Mouse (Mus musculus) kidney, adult 2 months (tissue): ENCODE results near the gene Ube2q2.

ENCODE experiments used
- CTCF ChIP-seq: fragments of 200-500 bp; conservative IDR thresholded peaks from 2 replicates; pipeline ENCODE4 v1.5.1; 2011; ENCODE audit warnings: low read depth, mild to moderate bottlenecking, control low read depth, low read length, moderate library complexity, mixed read lengths; ENCODE audit not compliant: insufficient read depth, insufficient read length
- POLR2A ChIP-seq: fragments of 200-500 bp; IDR thresholded peaks from one replicate; pipeline ENCODE4 v1.6.1; 2011; ENCODE audit warnings: low read depth, low read length, control low read depth

DNA sequence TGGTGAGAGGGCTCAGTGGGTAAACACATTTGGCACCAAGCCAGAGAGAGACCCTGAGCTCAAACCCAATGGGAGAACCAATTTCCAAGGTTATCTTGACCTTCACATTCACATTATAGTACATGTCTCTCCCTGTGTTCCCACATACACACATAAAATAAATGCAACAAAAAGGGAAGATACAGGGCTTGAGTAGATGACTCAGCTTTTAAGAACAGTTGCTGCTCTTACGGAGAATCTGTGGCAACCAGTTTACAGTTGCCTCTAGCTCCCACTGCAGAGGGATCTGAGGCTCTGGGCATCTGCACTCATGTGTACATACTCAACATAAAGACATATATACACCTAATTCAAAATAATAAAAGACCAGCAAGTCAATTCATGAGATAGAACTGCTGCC is 49.6 kb downstream of the Ube2q2 start:
- no peak for TF ChIP-seq CTCF
- TF ChIP-seq POLR2A: no peak
